Mouse (Mus musculus) ES-Bruce4 (cell line): ENCODE results near the gene Gm17364.

ENCODE experiments used
- CTCF ChIP-seq: IDR thresholded peaks from one replicate; pipeline ENCODE4 v1.8.1; 2011; ENCODE audit warnings: low read depth, low read length
- POLR2A ChIP-seq: IDR thresholded peaks from one replicate; pipeline ENCODE4 v1.8.1; 2011; ENCODE audit warnings: low read length; ENCODE audit not compliant: insufficient read depth

GRCm38 (mm10) chr13:41238035-41238804 lies 35.6 kb downstream of the Gm17364 start:
- TF ChIP-seq POLR2A, result no peak
- TF ChIP-seq CTCF, result no peak
